Mouse (Mus musculus) limb, embryonic 13.5 days (tissue): ENCODE results near the gene Mcoln2. TPM values are rescaled to one million over a fixed set of nuclear protein-coding genes. Genes with fewer than 3 reads are reported as not detected.

Source experiments
- ATAC-seq: fragments of 200-750 bp; cut with Nextera tagmentation; 2 replicates; pipeline ENCODE4 v1.8.0; 2017; ENCODE audit warnings: low read depth, moderate number of reproducible peaks, moderate TSS enrichment; ENCODE audit not compliant: low FRiP score
- H3K27ac ChIP-seq: fragments of 300-500 bp; sonication (generic); 2 replicates; pipeline ENCODE4 v1.5.1; 2015; ENCODE audit warnings: inconsistent platforms, mild to moderate bottlenecking, moderate library complexity
- H3K27me3 ChIP-seq: fragments of 300-500 bp; sonication (generic); 2 replicates; pipeline ENCODE4 v1.6.1; 2015; ENCODE audit warnings: mild to moderate bottlenecking, inconsistent platforms
- H3K36me3 ChIP-seq: fragments of 300-500 bp; sonication (generic); 2 replicates; pipeline ENCODE4 v1.6.1; 2015; ENCODE audit warnings: inconsistent platforms, mild to moderate bottlenecking, moderate library complexity
- H3K4me1 ChIP-seq: fragments of 300-500 bp; sonication (generic); 2 replicates; pipeline ENCODE4 v1.6.1; 2015; ENCODE audit warnings: inconsistent platforms
- H3K4me2 ChIP-seq: fragments of 300-500 bp; sonication (generic); replicated peaks from 2 replicates; pipeline ENCODE4 v1.6.1; 2015; ENCODE audit warnings: inconsistent platforms, mild to moderate bottlenecking, moderate library complexity
- H3K4me3 ChIP-seq: fragments of 300-500 bp; sonication (generic); 2 replicates; pipeline ENCODE4 v1.5.1; 2015; ENCODE audit warnings: moderate library complexity, mild to moderate bottlenecking, inconsistent platforms
- H3K9ac ChIP-seq: fragments of 300-500 bp; sonication (generic); 2 replicates; pipeline ENCODE4 v1.6.1; 2015; ENCODE audit warnings: mild to moderate bottlenecking, inconsistent platforms
- H3K9me3 ChIP-seq: fragments of 300-500 bp; sonication (generic); 2 replicates; pipeline ENCODE4 v1.6.1; 2016; ENCODE audit warnings: inconsistent platforms
- WGBS: fragments of 180-500 bp; shearing (Covaris S2); methylation state at CpG from one replicate; pipeline ENCODE4 v1.1.7; 2015; 5-methylcytosine and 5-hydroxymethylcytosine counted together
- polyA plus RNA-seq: library from polyadenylated mRNA; unstranded; fragments of >200 nt; fragmentation: Nextera tagmentation; extraction: Ambion mirVana; gene quantifications from 2 replicates; pipeline ENCODE4 v1.2.1, GENCODE M21; 2015

The Mcoln2 gene
- polyA plus RNA-seq, 1 experiment from 2014 or later, result 2.4 TPM

DNA sequence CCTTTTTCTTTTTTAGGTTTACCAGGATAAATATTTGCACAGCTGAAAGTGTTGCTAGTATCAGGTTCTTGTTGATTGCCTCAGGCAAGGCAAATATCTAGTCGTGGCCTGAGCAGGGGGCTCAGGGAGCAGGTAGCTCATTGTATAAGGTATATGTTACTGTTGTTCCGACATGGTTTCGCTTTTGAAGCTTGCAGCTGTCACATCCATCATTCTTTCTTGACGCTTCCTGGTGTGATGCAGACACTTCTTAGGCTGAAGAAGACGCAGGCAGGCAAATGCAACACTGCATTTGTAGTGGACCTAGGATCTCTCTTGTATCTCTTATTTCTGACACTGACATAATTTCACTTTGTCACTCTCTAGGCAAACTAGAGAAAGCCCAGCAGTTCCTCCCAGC, 63.7 kb downstream of the Mcoln2 start:
- no peak overlapping the region for H3K4me2 ChIP-seq
- H3K9me3 ChIP-seq, result no peaks in the 10 kb centered on the region
- no peaks in the 10 kb centered on the region for H3K36me3 ChIP-seq
- H3K27me3 ChIP-seq, result no peaks in the 10 kb centered on the region
- 54% methylated on average over 5 of the region's 5 CpGs for WGBS
- no peak overlapping the region for H3K9ac ChIP-seq
- no peak for ATAC-seq
- H3K4me1 ChIP-seq, result no peaks in the 10 kb centered on the region
- no peak overlapping the region for H3K4me3 ChIP-seq
- H3K27ac ChIP-seq, result no peak overlapping the region

DNA sequence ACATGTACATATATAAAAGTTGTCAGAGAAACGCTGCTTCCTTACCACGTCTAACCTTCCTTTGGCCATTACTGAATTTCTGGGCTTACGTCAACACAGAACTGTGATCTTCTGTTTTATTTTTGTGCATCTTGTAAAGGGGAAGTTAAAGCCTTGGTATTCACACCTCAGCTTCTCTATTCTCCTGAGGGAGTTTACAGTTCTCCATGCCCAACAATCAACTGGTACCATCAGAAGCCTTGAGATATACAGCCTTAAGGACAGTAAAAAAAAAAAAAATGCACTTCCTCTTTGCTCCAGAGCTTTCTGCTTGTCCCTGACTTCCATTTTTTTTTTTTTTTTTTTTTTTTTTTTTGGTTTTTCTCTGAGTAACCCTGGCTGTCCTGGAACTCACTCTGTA, 66.9 kb downstream of the Mcoln2 start:
- Histone ChIP-seq H3K36me3 (no peaks in the 10 kb centered on the region), H3K27me3 (peaks cover 21% of the 10 kb centered on the region), H3K9me3 (no peaks in the 10 kb centered on the region), H3K4me3 (no peak overlapping the region), H3K4me2 (no peak overlapping the region), H3K4me1 (peaks cover 8% of the 10 kb centered on the region; the same call in 1 of the 2 replicates), H3K27ac (no peak overlapping the region), H3K9ac (no peak overlapping the region)
- no peak for ATAC-seq
- 92% methylated on average over 3 of the region's 3 CpGs for WGBS

DNA sequence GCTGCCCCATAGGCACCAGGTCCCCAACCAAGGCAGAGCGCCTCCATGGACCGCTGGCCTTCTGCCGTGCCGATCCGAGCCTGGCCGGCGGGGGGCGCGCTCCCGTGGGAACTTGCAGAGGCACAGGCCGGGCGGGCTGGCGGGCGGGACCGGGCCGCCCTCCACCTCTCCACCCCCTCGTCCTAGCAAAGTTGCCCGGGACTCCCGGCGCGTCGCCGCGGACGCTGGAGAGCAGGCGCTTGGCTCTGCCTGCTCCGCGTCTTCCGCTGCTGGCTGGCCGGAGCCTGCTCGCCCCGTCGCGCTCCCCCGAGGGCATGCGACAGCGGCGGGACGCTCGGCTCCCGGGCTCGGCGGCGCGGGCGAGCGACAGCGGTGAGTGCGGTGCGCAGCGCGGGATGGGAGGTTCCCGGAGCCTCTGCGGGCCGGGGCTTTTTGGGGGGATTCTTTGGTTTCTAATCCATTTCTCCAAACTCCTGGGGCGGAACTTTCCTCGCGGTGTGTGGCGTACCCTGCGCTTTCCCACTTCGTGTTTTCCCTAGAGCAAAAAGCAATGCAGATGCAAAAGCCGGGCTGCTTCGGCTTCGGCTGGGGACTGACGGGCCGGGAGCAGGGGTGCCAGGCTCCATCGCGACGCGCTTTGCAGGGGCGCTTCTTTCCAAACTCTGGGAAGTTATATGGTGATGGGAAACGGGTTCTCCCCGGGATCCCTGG, 71.3 kb downstream of the Mcoln2 start, which contains the start of gene Lpar3:
Lpar3 (plus strand) TSS at position 188 of the 711 bp plus-strand sequence.
- Histone ChIP-seq H3K27me3 (peaks cover 42% of the 10 kb centered on the region), H3K4me1 (peaks cover 8% of the 10 kb centered on the region; the same call in 1 of the 2 replicates), H3K4me2 (peak within 1 kb of the TSS; percentile 94), H3K4me3 (peak within 1 kb of the TSS; percentile 63), H3K36me3 (no peaks in the 10 kb centered on the region), H3K9ac (peak within 1 kb of the TSS; percentile 69), H3K27ac (no peak within 1 kb of the TSS), H3K9me3 (no peaks in the 10 kb centered on the region)
- WGBS, result under 1% methylated on average over 70 of the region's 73 CpGs
- ATAC-seq, result peak; percentile 75

GRCm38 (mm10) chr3:146224271-146224670, 74.6 kb downstream of the Mcoln2 start:
- Histone ChIP-seq H3K27ac (no peak overlapping the region), H3K9me3 (no peaks in the 10 kb centered on the region), H3K36me3 (no peaks in the 10 kb centered on the region), H3K4me1 (peaks cover 8% of the 10 kb centered on the region; the same call in 1 of the 2 replicates), H3K9ac (no peak overlapping the region), H3K27me3 (peaks cover 42% of the 10 kb centered on the region), H3K4me3 (no peak overlapping the region), H3K4me2 (no peak overlapping the region)
- no peak for ATAC-seq
- 69% methylated on average over 4 of the region's 4 CpGs for WGBS

DNA sequence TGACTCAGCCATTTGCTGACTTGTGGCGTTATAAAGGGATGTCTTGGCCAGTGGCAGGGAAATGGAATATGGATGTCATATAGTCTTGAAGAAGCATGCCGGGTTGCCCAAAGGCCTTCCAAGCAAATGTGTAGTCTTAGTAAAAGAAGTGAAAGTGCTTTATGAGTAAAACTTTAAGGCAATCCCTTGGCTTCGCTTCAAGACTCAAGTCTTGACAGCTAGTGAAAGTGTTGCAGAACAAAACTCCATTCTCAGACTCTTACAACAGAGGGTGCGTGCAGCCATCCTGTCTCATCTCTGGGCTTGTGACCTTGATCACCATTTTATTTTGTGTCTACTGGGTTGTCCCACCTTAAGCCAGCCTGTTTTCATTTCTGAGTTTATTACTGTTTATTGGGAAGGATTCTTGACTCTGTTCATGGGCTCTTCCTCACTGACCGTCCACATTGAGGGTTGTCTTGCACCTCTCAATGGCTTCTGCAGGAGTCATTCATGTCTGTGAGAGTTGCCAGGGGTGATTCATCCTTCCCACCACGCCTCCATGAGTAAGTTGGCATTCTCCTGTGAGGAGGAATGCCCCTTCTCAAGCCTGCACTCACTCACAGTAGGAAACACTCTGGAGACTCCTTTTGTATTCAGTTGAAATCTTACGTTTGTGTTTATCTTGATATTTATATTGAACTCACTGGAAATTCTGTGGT, 75.6 kb downstream of the Mcoln2 start:
- no peak overlapping the region for H3K9ac ChIP-seq
- H3K27me3 ChIP-seq, result peaks cover 33% of the 10 kb centered on the region
- no peaks in the 10 kb centered on the region for H3K36me3 ChIP-seq
- no peak overlapping the region for H3K27ac ChIP-seq
- H3K4me1 ChIP-seq, result peaks cover 8% of the 10 kb centered on the region; the same call in 1 of the 2 replicates
- WGBS, result 79% methylated on average over 7 of the region's 7 CpGs
- ATAC-seq, result no peak
- no peak overlapping the region for H3K4me3 ChIP-seq
- H3K4me2 ChIP-seq, result no peak overlapping the region
- H3K9me3 ChIP-seq, result no peaks in the 10 kb centered on the region

GRCm38 (mm10) chr3:146227427-146227826, 77.8 kb downstream of the Mcoln2 start:
- no peak overlapping the region for H3K4me2 ChIP-seq
- no peak overlapping the region for H3K9ac ChIP-seq
- H3K9me3 ChIP-seq, result no peaks in the 10 kb centered on the region
- H3K27ac ChIP-seq, result no peak overlapping the region
- no peaks in the 10 kb centered on the region for H3K36me3 ChIP-seq
- H3K4me1 ChIP-seq, result no peaks in the 10 kb centered on the region
- H3K27me3 ChIP-seq, result peaks cover 13% of the 10 kb centered on the region
- ATAC-seq, result no peak
- H3K4me3 ChIP-seq, result no peak overlapping the region
- 58% methylated on average over 3 of the region's 3 CpGs for WGBS

- 89% methylated on average over 13 of the region's 13 CpGs for WGBS
- H3K9ac ChIP-seq, result no peak overlapping the region
- H3K4me3 ChIP-seq, result no peak overlapping the region
- no peak overlapping the region for H3K4me2 ChIP-seq
- no peak overlapping the region for H3K27ac ChIP-seq
- no peaks in the 10 kb centered on the region for H3K9me3 ChIP-seq
- ATAC-seq, result no peak
- no peaks in the 10 kb centered on the region for H3K4me1 ChIP-seq
- H3K27me3 ChIP-seq, result 0 out of 2 replicates have a peak, but pooled peaks cover 2% of the 10 kb centered on the region
- no peaks in the 10 kb centered on the region for H3K36me3 ChIP-seq
Measured at GRCm38 (mm10) chr3:146228559-146229310, 79.1 kb downstream of the Mcoln2 start.

- H3K36me3 ChIP-seq, result no peaks in the 10 kb centered on the region
- H3K4me1 ChIP-seq, result peaks cover 9% of the 10 kb centered on the region; the same call in 1 of the 2 replicates
- H3K27ac ChIP-seq, result no peak overlapping the region
Measured at GRCm38 (mm10) chr3:146232708-146233107, 83.1 kb downstream of the Mcoln2 start.

DNA sequence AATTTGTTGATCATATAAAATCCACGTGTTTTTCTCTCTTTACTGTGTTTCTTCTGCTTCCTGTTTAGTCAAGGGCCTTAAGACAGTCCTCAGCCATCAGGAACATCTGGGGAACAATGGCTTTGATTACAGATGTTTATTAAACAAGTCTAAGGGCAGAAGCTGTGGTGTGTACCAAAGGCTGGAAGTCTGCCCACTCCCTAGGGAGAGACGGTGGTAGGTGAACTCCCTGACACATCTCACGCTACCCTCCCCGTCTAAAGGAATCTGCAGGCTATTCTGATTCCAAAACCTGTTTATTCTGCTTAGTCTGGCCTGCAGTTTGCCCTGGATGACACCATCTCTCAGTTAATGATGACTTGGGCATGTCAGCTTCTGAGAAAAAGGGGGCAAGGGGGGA, 84.1 kb downstream of the Mcoln2 start:
- H3K4me1 ChIP-seq, result peaks cover 9% of the 10 kb centered on the region; the same call in 1 of the 2 replicates
- H3K9ac ChIP-seq, result no peak overlapping the region
- no peaks in the 10 kb centered on the region for H3K9me3 ChIP-seq
- no peak overlapping the region for H3K4me2 ChIP-seq
- no peaks in the 10 kb centered on the region for H3K36me3 ChIP-seq
- H3K27ac ChIP-seq, result no peak overlapping the region
- 0 out of 2 replicates have a peak, but pooled peaks cover 2% of the 10 kb centered on the region for H3K27me3 ChIP-seq
- H3K4me3 ChIP-seq, result no peak overlapping the region
- WGBS, result 73% methylated on average over 4 of the region's 4 CpGs
- no peak for ATAC-seq

More at GRCm38 (mm10) chr3:146232708-146233107, 83.1 kb downstream of the Mcoln2 start:
- Histone ChIP-seq H3K9ac (no peak overlapping the region), H3K9me3 (no peaks in the 10 kb centered on the region), H3K4me3 (no peak overlapping the region), H3K27me3 (0 out of 2 replicates have a peak, but pooled peaks cover 2% of the 10 kb centered on the region), H3K4me2 (no peak overlapping the region)
- WGBS, result 58% methylated on average over 7 of the region's 7 CpGs
- no peak for ATAC-seq

GRCm38 (mm10) chr3:146234530-146234929, 84.9 kb downstream of the Mcoln2 start:
- H3K4me2 ChIP-seq, result no peak overlapping the region
- H3K27ac ChIP-seq, result no peak overlapping the region
- no peak for ATAC-seq
- H3K9me3 ChIP-seq, result no peaks in the 10 kb centered on the region
- 73% methylated on average over 10 of the region's 10 CpGs for WGBS
- H3K9ac ChIP-seq, result no peak overlapping the region
- no peaks in the 10 kb centered on the region for H3K36me3 ChIP-seq
- no peak overlapping the region for H3K4me3 ChIP-seq
- H3K4me1 ChIP-seq, result peaks cover 9% of the 10 kb centered on the region; the same call in 1 of the 2 replicates
- H3K27me3 ChIP-seq, result 0 out of 2 replicates have a peak, but pooled peaks cover 2% of the 10 kb centered on the region

DNA sequence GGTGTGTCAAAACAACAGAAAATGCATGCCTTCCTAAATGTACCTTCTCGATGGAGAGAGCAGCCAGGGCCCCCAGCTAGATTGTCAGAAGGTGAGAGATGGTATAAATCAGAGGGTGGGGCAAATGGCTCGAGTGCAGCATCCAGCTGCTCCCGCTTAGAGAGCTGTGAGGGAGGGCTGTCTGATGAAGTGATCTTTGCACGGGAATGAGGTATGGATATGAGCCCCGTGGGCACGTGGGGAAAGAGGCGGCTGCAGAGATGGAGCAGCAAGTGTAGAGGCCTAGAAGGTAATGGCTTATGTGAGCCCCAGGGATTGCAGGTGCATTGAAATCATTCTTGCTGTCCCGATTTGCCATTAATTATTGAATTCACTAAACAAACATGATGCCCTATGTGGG, 86.6 kb downstream of the Mcoln2 start:
- WGBS, result 37% methylated on average over 8 of the region's 8 CpGs
- no peak overlapping the region for H3K4me2 ChIP-seq
- H3K27me3 ChIP-seq, result 0 out of 2 replicates have a peak, but pooled peaks cover 2% of the 10 kb centered on the region
- H3K9me3 ChIP-seq, result no peaks in the 10 kb centered on the region
- no peak overlapping the region for H3K27ac ChIP-seq
- H3K4me1 ChIP-seq, result peaks cover 9% of the 10 kb centered on the region; the same call in 1 of the 2 replicates
- no peaks in the 10 kb centered on the region for H3K36me3 ChIP-seq
- ATAC-seq, result no peak
- H3K9ac ChIP-seq, result no peak overlapping the region
- no peak overlapping the region for H3K4me3 ChIP-seq
